Mouse (Mus musculus) thymus, postnatal 14 days (tissue): ENCODE data around the gene BC051142.
"Not testable (repeated sequence)": the region's sequence is repeated elsewhere in the genome, so short reads cannot be mapped to it uniquely, and the experiment has no call there.

Source experiments
- DNase-seq: peaks from one replicate; pipeline ENCODE4 v3.0.0; 2021

The BC051142 gene

GRCm38 (mm10) chr17:34399394-34399715 lies 735 bp downstream of the BC051142 start:
- no peak for DNase-seq

GRCm38 (mm10) chr17:34411117-34411516 lies 12.5 kb downstream of the BC051142 start:
- peak; percentile 76 for DNase-seq

GRCm38 (mm10) chr17:34420014-34420413 lies 21.4 kb downstream of the BC051142 start:
- no peak for DNase-seq

GRCm38 (mm10) chr17:34427597-34427996 lies 29.0 kb downstream of the BC051142 start:
- no peak for DNase-seq

- no peak for DNase-seq
These were observed 38.5 kb downstream of the BC051142 start for GRCm38 (mm10) chr17:34437120-34437519.

- no peak for DNase-seq
These were observed 39.0 kb downstream of the BC051142 start for GRCm38 (mm10) chr17:34437606-34438005.

- DNase-seq = no peak
These were observed 40.0 kb downstream of the BC051142 start for GRCm38 (mm10) chr17:34438588-34438987.

- DNase-seq = no peak
These were observed 41.2 kb downstream of the BC051142 start for GRCm38 (mm10) chr17:34439795-34440194.

- DNase-seq = no peak
These were observed 43.4 kb downstream of the BC051142 start for GRCm38 (mm10) chr17:34441990-34442389.

GRCm38 (mm10) chr17:34448473-34449041 lies 49.9 kb downstream of the BC051142 start:
- no peak for DNase-seq

GRCm38 (mm10) chr17:34457668-34458067 lies 59.0 kb downstream of the BC051142 start:
- DNase-seq = no peak

- no peak for DNase-seq
These were observed 60.6 kb downstream of the BC051142 start for GRCm38 (mm10) chr17:34459255-34459654.

GRCm38 (mm10) chr17:34465906-34466305 lies 67.3 kb downstream of the BC051142 start:
- not testable (repeated sequence) for DNase-seq

- DNase-seq = no peak
These were observed 71.9 kb downstream of the BC051142 start for GRCm38 (mm10) chr17:34470491-34470890.

- DNase-seq = no peak
These were observed 76.4 kb downstream of the BC051142 start for GRCm38 (mm10) chr17:34475060-34475459.

GRCm38 (mm10) chr17:34476427-34476826 lies 77.8 kb downstream of the BC051142 start:
- DNase-seq = no peak

- DNase-seq = not testable (repeated sequence)
These were observed 78.8 kb downstream of the BC051142 start, which contains the start of gene Btnl4 for GRCm38 (mm10) chr17:34477238-34478013. Gene Btnl4, minus strand, starts transcription at chr17:34477318.

GRCm38 (mm10) chr17:34492796-34493195 lies 94.2 kb downstream of the BC051142 start:
- DNase-seq = no peak

GRCm38 (mm10) chr17:34495156-34495555 lies 96.5 kb downstream of the BC051142 start:
- DNase-seq = not testable (repeated sequence)

GRCm38 (mm10) chr17:34496539-34496938 lies 97.9 kb downstream of the BC051142 start:
- DNase-seq = no peak

GRCm38 (mm10) chr17:34497319-34497718 lies 98.7 kb downstream of the BC051142 start:
- not testable (repeated sequence) for DNase-seq

- not testable (repeated sequence) for DNase-seq
These were observed 99.1 kb downstream of the BC051142 start for GRCm38 (mm10) chr17:34497726-34498125.

- no peak for DNase-seq
These were observed 109.0 kb downstream of the BC051142 start for GRCm38 (mm10) chr17:34507591-34507990.
